Mouse (Mus musculus) frontal cortex, postnatal 36 days (tissue): ENCODE measurements around the gene Utp6.
A peak's percentile ranks its signal among the peaks of the same experiment; 100 is the strongest.

Experiments
- DNase-seq, 2 experiments: peaks; one replicate each; pipeline ENCODE4 v3.0.0; 2022; ENCODE audit warnings: low spot score in 2 of 2

Gene Utp6

DNA sequence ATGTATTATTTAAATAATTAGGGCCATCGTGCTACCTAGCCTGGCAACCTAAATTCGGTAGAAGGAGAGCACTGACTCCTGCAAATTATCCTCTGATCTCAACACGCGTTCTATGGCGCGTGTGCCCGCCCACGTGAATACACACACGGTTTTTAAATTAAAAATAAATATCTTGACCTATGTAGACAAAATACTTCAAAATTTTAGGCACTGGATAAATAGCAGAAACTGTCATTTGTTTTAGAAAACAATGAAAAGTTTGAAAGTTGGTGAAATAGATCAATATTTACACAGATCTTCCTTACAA lies 640 bp upstream of the Utp6 start:
- peak in 1 of 2 experiments; percentile 9 for DNase-seq

DNA sequence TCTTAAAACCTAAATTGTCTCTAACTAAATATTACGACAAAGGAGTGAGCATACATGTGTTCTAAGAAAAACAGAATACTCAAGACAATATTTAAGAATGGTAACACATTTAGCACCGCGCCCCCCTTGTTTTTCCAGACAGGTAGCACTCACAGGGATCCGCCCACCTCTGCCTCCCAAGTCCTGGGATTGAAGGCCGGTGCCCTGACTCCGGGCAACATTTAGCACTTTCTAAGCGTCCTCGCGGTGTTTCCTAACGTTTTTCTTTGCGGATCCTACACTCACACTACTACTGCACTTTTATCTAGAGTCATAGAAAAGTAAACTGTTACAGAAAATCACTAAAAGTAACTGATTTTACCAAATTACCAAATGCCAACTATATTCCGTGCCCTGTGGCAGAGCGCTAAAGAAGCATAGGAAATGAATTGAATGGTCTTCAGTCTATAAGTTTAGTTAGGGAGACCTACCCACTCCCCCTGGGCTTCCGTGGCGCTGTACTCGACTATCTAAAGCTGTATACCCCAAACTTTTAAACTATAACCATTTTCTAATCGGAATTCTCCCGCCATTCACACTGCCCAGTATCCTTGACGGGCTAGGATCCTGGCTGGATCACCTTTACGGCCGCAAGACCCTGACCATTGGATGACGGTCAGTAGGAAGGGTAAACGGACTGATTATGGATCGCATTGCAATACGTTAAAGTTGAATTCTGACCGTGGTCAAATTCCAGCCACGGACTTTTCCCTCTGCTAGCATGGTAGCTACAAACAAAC lies 655 bp downstream of the Utp6 start:
- DNase-seq: no peak

DNA sequence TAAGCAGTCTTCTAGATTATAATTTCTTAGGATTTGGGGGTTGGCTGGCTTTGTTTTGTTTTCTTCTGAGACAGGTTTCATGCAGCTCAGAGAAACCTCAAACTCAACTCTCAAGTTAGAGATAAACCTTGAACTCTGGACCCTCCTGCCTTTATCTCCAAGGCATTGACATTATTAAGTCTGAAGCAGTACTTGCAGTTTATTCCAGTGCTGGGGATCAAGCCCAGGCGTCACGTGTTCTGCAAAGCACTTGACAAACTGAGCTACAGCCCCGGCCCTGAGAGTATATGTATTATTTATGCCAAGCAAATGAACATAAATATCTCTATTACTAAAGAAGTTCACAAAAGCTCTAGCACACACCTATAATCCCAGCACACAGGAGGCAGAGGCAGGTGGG lies 14.9 kb downstream of the Utp6 start:
- no peak for DNase-seq

DNA sequence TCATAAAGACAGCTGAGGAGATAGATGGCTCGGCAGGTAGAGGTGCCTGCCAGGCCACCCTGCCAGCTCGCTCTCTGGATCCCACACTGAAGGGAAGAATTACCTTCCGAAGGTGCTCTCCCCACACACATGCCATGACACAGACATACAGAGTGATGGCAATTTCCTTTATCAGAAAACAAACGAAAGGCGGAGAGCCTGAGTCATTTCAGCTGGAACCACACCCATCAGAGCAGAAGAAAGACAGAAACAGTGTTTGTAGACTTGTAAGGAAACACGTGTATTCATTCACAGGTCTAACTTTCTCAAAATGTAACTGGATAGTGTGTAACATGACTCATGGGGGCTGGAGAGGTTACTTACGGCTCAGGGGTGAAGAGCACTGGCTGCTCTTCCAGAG lies 18.6 kb downstream of the Utp6 start:
- DNase-seq: no peak

DNA sequence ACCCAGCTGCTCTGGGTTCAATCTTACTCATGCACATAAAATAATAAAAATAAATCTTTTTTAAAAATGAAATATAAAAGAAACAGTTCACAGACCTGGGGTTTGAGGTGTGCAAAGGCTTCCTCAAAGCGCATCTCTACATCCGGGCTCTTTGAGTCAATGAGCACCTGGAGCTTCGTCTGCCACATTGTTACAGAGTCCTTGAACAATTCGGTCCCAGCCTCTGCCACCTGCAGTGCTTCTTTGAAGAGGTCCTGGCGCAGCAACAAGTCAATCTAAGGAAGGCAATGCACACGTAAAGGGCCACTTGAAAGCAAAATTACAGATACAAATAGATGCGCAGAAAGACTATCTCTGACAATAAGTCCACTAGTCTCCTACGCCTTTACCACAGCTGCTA lies 19.1 kb downstream of the Utp6 start:
- no peak for DNase-seq

DNA sequence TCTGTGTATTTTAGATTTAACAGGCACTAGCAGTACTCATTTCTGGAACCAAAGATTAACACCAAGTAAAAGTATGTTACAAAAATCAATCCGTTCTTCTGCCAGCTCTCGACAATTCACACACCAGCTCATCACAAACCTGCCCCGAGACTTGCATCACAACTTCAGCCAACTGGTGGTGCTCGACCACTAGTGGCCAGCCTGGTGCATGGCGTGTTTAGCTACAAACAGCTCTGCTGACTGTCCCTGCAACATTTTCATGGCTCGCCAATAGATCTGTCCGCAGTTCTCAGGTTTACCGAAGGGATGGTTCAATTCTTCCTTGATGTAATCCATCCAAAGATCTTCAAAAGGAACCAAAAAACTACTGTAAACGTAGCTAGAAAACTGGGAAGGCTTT lies 26.4 kb downstream of the Utp6 start:
- DNase-seq: no peak

DNA sequence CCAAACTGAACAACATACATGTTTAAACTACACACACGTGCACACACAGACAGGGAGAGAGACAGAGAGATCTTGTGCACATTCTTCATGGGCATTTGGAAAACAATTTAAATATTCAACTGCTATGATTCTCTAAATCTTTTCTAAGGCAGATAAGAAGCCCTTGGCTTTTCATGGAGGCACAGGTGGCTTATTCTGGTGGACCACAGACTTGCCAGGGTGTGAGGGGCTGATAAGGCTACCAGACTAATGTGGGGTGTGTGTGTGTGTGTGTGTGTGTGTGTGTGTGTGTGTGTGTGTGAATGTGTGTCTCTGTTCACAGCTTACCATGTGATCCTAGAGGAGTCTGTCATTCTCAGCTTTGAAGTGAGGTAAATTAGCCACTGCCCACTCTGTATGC lies 39.4 kb downstream of the Utp6 start:
- no peak for DNase-seq

DNA sequence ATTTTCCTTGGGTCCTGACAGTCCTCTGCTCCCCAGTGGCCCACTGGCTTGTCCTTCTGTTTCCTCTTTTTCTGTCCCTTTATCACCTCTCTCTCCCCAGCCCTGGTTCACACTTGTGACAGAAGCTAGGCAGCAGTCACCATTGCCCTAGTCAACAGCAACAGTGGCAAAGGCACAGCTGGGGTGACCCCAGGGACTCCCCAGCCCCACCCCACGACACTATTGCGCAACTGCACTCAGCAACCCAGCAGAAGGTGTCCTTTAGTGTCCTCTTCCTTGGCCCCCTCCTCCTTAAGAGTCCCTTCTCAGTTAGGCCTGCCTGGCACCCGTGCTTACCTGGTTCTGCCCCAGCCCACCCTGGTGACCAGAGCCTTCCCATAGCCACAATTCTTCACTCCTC lies 40.0 kb downstream of the Utp6 start:
- no peak for DNase-seq

DNA sequence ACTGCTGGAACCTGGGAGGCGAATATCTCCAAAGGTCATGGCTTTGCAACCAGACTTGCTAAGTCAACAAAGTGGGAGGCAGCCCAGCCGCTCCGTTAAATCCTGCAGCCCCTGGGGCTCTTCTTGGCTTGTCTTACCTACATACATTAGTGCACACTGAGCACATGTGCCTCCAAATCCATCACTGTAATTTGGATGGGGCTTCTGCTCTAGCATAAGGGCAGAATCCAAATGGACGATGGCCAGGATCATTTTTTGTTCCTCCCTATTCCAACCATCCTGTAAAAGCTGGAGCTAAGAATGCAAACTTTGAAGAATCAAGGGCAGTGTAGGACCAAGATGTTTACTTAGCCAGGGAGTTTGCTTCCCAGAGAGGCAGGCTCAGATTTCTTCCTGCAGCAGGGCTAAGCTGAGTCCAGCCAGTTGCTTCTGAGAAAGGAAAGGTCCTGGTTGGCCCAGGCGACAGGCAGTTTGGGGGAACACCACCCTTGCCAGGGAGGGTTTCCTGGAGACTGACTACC lies 41.6 kb downstream of the Utp6 start:
- DNase-seq: no peak

DNA sequence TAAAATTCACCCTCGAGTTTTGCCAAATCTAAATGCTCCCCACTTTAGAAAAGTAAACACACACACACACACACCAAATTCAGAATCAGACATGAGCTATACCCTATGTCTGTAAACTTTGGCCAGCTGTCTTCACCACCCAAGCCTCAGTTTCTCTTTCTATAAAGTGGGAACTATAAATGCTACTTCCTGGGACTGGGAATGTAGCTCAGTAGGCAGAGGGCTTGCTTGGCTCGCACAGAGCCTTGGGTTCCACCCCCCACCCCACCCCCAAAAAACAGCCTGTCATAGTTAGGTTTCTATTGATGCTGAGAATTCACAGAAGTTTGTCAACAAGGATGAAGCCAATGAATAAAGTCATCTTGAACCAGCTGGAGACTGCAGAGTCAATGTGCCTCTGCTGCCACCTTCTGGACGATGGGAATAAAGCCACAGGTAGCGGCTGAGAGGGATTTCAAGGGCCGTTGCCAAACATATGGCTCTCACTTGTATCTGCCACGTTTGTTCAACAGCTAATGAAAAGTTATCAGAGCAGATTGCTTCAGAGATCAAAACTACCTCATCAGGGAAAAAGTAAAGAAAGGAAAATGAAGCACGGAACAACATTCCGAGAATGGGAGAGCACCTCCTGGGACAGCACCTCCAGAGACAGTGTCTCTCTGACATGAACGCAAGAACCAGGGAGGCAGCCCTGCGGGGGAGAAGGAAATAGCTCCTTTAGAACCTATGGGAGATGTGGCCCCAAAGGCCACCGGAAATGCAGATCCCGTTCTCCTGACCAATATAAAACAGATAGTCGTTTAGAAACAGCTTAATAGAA lies 42.3 kb downstream of the Utp6 start:
- DNase-seq: peak; percentile 82 to 88

DNA sequence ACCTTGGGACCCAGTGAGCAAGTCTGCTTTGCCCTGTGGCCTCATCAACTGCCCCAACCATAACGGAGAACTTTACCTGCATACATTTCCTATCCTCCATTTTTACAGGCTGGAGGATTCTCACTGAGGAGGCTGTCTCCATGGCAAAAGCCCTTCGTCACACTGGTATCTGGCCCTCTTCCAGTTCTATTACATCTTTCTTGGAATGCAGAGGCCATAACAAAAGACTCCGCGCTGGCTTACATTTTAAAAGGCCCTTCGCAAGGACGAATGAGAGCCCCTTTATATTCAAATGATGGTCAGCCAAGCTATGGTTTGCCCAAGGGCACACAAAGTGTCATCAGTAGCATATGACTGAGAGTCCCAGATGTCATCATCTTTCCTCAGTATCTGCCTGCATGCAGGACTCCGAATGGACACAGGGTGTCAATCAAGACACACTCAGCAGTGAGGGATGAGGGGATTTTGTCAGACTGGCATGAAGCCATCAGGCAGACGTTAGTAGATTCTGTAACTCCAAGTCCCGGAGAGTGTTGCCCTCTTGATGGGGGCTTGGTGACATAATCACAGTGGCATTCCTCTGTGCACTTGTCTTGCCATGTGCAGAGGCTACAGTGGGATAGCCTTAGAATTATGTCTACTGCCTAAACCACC lies 46.4 kb downstream of the Utp6 start:
- DNase-seq: no peak

DNA sequence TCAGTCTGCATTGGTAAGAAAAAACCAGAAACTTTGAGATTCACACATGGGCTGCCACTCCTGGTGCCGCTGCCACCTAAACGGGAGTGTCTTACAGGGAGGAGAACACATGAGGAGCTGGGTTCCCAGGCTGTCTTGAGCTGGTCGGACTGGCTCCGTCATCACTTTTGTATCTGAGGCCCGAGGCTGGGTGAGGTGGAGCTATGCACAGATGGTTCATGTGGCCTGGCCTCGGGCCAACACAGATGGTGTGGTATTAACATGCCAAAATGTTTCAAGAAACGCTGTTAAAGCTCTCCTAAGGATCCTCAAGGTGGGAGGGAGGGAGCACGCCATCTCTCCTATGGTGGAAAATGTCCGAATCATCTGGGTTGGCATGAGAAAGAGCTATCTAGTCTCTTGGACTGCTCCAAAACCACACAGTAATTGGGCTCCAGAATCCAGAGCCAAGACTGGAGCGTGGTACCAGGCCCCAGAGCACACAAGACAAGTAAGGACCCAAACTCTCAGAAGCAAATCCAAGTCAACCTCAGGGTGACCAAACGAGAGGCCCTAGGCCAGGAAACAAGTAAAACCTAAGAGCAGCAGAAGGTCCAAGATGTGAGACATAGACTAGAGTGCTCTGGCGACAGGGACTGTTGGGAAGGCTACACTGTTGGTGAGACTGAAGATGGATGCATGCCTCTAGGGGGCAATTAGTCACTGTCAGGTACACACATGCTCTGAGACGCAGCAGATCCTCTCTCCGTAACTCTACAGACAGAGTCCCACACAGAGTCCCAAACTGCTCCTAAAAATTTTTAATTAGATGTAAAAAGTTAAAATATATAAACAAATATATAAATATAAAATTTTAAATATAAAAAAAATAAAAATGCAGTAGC lies 53.3 kb downstream of the Utp6 start:
- peak; percentile 16 to 60 for DNase-seq

DNA sequence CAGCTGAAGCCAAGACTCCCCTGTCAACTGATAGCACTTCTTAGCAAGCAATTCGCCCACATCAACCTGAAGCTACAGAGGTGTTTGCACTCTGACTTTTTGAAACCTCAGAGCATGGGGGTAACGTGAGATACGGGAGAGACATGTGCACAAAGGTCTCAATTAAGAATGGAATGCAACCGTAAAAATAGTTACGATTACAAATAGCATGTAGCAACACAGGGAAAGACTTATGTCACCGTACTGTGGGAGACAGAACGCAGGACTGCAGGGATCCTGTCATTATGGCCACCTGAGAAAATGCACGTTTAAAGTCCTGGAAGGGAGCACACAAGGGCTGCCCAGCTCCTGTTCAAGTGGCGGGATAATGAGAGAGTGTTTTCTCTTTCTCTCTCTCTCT lies 55.3 kb downstream of the Utp6 start:
- no peak for DNase-seq

DNA sequence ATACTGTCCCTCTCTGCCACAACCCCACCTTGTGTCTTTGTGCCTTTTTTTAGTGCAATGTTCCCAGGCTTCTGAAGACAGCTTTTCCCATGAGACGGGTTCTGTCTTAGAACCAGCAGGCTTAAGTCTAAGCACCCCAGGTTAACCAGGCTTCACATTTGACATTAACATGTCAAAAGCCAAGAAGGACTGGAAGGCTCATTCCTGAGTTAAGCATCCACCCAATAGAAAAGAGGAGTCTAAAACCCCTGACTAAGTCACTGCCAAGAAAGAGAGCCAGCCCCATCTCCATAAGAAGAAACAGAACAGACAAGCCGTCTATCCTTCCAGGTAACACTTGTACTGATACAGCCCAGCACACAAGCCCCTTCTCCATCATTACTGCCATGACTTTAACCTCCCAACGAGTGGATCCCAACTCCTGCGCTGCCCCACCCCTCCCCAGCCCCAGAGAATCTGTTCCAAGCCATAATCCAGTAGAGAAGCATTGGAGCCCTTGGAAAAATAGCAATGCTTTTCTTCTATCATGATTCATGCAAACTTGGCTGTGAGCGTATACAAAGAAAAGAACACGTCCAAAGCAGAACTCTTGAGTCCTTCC lies 59.2 kb downstream of the Utp6 start:
- DNase-seq: no peak

DNA sequence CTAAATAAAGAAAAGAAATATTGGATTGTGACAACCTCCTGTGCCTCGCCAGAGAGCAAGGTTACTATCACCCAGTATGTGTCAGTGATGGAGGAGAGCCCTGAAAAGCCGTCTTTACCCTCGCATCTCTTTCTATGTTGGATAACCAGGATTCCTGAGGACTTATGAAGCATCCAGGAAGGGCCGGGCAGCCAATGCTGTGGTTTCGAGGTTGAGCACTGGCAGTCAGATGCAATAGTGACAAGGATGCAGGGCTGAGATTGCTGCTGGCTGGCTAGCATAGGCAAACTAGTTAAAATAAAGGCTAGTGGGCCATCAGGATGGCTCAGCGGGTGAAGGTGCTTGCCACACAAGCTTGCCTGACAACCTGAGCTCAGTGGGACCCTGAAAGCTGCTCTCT lies 61.0 kb downstream of the Utp6 start:
- DNase-seq: no peak

DNA sequence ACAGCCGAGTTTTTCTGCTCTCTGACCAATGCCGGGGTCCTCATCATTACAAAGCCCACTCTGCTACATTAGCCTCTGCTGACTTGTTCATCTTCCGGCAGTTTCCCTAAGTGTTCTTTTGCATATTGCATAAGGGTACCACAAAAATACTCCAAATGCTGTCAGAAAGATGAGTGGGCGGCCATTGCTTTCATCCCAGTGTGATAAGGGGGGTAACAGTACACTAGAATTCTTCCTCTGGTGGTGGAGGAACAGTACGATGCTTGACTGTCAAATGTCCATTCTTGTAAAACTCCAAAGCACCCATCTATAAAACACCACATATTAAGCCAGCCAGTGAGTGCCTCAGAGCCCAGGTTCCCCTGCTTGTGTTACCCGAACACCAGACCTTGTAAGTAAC lies 69.9 kb downstream of the Utp6 start:
- DNase-seq: peak; percentile 15 to 58

DNA sequence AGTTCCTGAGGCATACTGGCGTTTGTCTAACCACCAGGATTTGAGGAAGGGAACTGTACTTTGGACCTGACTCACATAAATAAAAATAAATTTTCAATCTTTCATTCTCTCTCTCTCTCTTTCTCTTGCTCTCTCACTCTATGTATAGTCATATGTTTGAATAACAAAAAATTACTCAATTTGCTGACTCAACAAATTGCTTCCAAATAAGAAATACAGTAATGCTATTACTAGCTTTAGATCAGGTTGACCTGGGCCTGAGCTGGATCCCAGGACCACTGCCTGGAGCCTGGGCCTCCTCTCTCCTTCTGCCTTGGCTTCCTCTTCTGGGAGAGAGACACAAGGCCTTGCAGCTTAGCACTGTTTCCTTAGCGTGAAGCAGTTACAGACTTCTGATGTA lies 71.4 kb downstream of the Utp6 start:
- DNase-seq: no peak

DNA sequence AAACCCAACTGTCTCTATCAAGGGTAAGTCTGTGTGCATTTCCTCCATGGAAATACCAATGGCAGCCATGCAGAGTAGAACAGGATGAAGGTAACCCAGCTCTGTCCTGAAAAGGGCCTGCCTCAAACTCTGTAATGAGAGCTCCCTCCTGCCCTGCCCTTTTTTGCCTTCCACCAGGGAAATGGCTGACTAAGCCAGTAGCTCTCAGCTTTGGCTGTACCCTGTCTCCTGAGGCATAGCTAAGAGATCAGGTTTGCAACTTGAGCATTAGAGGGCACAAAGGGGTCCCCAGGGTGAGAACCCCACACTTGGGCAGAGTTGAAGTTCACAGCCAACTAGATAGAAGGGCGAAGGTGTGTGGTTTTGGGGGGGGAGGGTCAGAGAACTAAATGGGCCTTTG lies 75.2 kb downstream of the Utp6 start:
- no peak for DNase-seq

DNA sequence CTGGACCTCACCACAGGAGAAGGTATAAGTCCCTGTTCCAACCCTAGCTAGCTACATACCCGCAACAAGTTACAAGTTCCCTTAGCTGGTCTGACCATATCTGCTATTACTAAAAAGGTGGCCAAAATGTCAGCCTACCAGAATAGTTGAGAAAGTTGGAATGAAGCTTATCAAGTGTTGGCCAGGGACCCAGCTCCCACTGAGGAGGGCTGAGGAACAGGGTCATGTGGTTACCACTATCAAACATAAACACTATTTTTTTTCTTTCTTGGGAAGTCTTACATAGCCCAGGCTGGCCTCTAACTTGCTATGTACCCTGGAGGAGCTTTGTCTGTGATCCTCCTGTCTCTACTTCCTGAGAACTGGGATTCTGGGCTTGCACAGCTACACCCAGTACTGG lies 75.8 kb downstream of the Utp6 start:
- DNase-seq: no peak

DNA sequence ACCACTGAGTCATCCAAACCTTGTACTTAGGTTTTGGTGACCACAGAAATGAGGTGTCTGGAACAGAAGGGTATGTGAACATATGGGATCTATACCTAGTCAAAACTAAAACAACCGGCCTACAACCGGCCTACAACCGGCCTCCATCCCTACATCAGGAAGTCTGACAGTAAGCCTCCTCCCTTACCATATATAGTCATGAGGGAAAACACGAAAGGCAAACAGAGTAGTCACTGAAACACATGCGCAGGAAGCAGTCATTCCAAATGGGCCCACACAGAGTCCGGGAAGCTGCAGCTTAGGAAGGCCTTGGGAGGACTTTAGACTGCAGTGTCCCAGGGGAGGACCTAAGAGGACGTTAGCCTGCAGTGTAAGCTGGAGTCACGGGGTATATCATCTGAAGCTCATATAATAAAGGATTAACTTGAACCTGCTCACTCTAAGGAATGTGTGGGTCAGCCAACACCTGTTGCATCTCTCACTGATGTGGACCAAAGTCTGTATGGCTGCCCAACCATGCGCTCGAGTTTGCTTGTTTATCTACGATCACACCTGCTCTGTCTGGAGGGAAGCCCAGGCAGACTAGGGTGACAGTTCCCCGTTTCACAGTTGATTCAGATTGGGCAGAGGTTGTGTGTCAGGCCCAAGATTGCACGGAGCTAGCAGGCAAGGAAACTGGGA lies 76.3 kb downstream of the Utp6 start:
- no peak for DNase-seq

DNA sequence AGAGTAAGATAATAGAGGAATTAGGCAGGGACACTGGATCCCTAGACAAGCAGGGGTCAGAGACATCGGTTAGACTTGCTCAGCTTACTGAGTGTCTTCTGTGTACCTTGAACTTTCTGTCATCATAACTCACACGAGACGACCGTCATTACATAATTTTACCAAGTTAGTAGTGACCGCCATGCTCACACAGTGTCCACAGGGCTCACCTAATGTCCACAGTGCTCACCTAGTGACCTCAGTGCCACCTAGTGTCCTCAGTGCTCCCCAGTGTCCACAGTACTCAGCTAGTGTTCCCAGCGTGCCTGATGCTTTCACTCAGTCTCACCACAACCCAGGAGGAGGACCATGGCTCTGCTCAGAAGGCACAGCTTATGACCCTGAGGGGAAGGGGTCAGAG lies 77.4 kb downstream of the Utp6 start:
- DNase-seq: no peak
